Comparison of ENCODE assay signal across 8 mouse cellular contexts in the genomic region with DNA sequence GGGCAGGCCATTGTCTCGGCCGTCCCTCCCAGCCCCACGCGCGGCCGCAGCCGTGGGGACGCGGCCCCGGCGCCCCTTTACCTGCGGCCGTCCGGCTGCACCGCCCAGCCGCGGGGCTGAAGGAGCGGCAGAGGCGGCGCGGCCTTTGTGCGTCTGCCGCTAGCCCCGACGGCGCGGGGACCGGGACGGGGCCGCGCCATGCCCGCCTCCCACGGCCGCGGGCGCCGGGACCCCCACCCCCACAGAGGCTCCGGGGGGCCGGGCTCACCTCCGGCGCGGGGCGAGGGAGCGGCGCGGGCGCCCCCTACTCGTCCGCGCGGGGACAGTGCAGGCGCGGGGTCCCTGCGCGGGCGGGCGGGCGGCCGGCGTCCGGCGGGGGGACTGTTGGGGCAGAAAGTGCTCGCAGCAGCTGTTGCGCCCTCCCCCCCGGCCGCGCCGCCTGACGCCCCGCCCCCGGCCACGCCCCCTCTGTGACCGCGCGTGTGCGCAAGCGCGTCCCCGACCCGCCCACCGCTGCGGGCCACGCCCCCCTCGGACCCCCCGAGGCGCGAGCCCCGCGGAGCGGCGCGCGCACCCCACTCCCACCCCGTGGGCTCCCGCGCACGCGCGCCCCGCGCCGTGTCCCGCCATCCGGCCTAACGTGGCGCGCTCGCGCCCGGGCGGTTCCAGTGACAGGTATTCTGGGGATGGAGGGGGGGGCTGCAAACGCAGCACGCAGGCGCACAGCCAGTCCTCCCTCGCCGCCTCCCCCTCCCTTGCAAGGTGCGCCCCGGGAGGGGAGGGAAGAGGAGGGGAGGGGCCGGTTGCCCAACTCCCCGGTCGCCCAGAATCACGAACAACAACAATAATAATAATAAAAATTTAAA. TPM values are rescaled to one million over a fixed set of nuclear protein-coding genes. Genes with fewer than 3 reads are reported as not detected.
DNase-seq lines count a peak whose midpoint lies in the region; ATAC-seq and TF ChIP-seq lines count a peak whose summit lies in the region.

No protein-coding gene starts in this region.

- intact Hi-C loops in heart, adult 2 months (cut with DNase I), result loop anchor here (2.0 to 5.0 kb wide), 2 partner anchors 78 to 381 kb away; no protein-coding TSS in a partner anchor

- peak overlapping the region; percentile 99 for H3K9ac ChIP-seq in heart, adult 2 months (ENCODE audit: low read depth, low read length)
- peak overlapping the region; percentile 85 for H3K9ac ChIP-seq in limb, embryonic 15.5 days
- H3K9ac ChIP-seq in midbrain, postnatal 0 days (replicated peaks; ENCODE audit: low read length, poor library complexity, severe bottlenecking), result peak overlapping the region; percentile 71

- peak overlapping the region; percentile 100 for H3K27ac ChIP-seq in embryonic facial prominence, embryonic 10.5 days (replicated peaks)
- peak overlapping the region; percentile 93 for H3K27ac ChIP-seq in heart, adult 2 months
- peak overlapping the region; percentile 74 for H3K27ac ChIP-seq in kidney, adult 2 months (ENCODE audit: insufficient read depth, low read depth, low read length)
- peak overlapping the region; percentile 94 for H3K27ac ChIP-seq in limb, embryonic 15.5 days
- peak overlapping the region; percentile 43; the same call in 1 of the 2 replicates for H3K27ac ChIP-seq in midbrain, postnatal 0 days (ENCODE audit: low read depth, low read length)

- peak overlapping the region; percentile 60 for H3K4me2 ChIP-seq in limb, embryonic 15.5 days
- H3K4me2 ChIP-seq in midbrain, postnatal 0 days (ENCODE audit: low read depth, low read length, poor library complexity, severe bottlenecking), result peak overlapping the region; percentile 72

- peaks cover 7% of the 10 kb centered on the region for H3K79me2 ChIP-seq in heart, adult 2 months (replicated peaks; ENCODE audit: control insufficient read depth, insufficient read depth, low read length)

- peak; percentile 5 to 32 for DNase-seq in cerebellum, adult 18-20 months
- no peak for DNase-seq in cerebellum, adult 11-12 months
- peak; percentile 97 for DNase-seq in embryonic facial prominence, embryonic 10.5 days (ENCODE audit: low spot score)
- DNase-seq in heart, adult 2 months, result peak; percentile 90 to 91
- DNase-seq in kidney, adult 2 months, result peak; percentile 90
- peak; percentile 92 for DNase-seq in midbrain, postnatal 0 days (ENCODE audit: low spot score)
- DNase-seq in spleen, postnatal 10 days (ENCODE audit: low spot score in 2 of 2), result peak; percentile 83 to 90

- H3K9me3 ChIP-seq in embryonic facial prominence, embryonic 10.5 days, result no peaks in the 10 kb centered on the region
- no peaks in the 10 kb centered on the region for H3K9me3 ChIP-seq in limb, embryonic 15.5 days
- H3K9me3 ChIP-seq in midbrain, postnatal 0 days (ENCODE audit: low read length), result no peaks in the 10 kb centered on the region

- H3K36me3 ChIP-seq in embryonic facial prominence, embryonic 10.5 days (replicated peaks), result no peaks in the 10 kb centered on the region
- peaks cover 28% of the 10 kb centered on the region for H3K36me3 ChIP-seq in heart, adult 2 months (ENCODE audit: control insufficient read depth, insufficient read depth, low read length)
- H3K36me3 ChIP-seq in kidney, adult 2 months (ENCODE audit: control insufficient read depth, insufficient read depth, low read length), result no peaks in the 10 kb centered on the region
- H3K36me3 ChIP-seq in limb, embryonic 15.5 days, result no peaks in the 10 kb centered on the region
- no peaks in the 10 kb centered on the region for H3K36me3 ChIP-seq in midbrain, postnatal 0 days (ENCODE audit: insufficient read depth, low read length)

- WGBS in embryonic facial prominence, embryonic 10.5 days, result under 1% methylated on average over 121 of the region's 122 CpGs
- under 1% methylated on average over 78 of the region's 122 CpGs for WGBS in heart, adult 2 months
- 1% methylated on average over 92 of the region's 122 CpGs for WGBS in kidney, adult 2 months
- under 1% methylated on average over 76 of the region's 122 CpGs for WGBS in limb, embryonic 15.5 days
- WGBS in midbrain, postnatal 0 days, result under 1% methylated on average over 48 of the region's 122 CpGs

- 0 out of 2 replicates have a peak, but pooled peaks cover 9% of the 10 kb centered on the region for H3K27me3 ChIP-seq in embryonic facial prominence, embryonic 10.5 days (replicated peaks; ENCODE audit: low read depth, poor library complexity, severe bottlenecking)
- H3K27me3 ChIP-seq in heart, adult 2 months (ENCODE audit: control insufficient read depth, insufficient read depth, low read length), result no peaks in the 10 kb centered on the region
- no peaks in the 10 kb centered on the region for H3K27me3 ChIP-seq in kidney, adult 2 months (replicated peaks; ENCODE audit: control insufficient read depth, insufficient read depth, low read length)
- H3K27me3 ChIP-seq in limb, embryonic 15.5 days, result no peaks in the 10 kb centered on the region
- no peaks in the 10 kb centered on the region for H3K27me3 ChIP-seq in midbrain, postnatal 0 days (ENCODE audit: insufficient read depth, low read length)

- H3K4me3 ChIP-seq in embryonic facial prominence, embryonic 10.5 days, result peak overlapping the region; percentile 90
- H3K4me3 ChIP-seq in heart, adult 2 months, result peak overlapping the region; percentile 87
- peak overlapping the region; percentile 80 for H3K4me3 ChIP-seq in kidney, adult 2 months (ENCODE audit: insufficient read depth, low read depth, low read length)
- H3K4me3 ChIP-seq in limb, embryonic 15.5 days, result peak overlapping the region; percentile 76
- peak overlapping the region; percentile 68 for H3K4me3 ChIP-seq in midbrain, postnatal 0 days (ENCODE audit: low read depth, low read length)

- no peak for TF ChIP-seq POLR2A in heart, adult 2 months (IDR thresholded peaks at IDR 0.05; ENCODE audit: insufficient read depth, low read depth, low read length)
- TF ChIP-seq POLR2A in kidney, adult 2 months (IDR thresholded peaks at IDR 0.05; ENCODE audit: low read depth, low read length), result no peak

- no peak for TF ChIP-seq EP300 in heart, adult 2 months (IDR thresholded peaks at IDR 0.05; ENCODE audit: insufficient read depth, low read depth, low read length)

- TF ChIP-seq CTCF in heart, adult 2 months (IDR thresholded peaks at IDR 0.05), result peak; percentile 36
- TF ChIP-seq CTCF in kidney, adult 2 months (conservative IDR thresholded peaks at IDR 0.05; ENCODE audit: insufficient read depth, insufficient read length, low read depth, low read length), result no peak
- no peak for TF ChIP-seq CTCF in midbrain, postnatal 0 days (IDR thresholded peaks at IDR 0.05)

- peak; percentile 89 for ATAC-seq in limb, embryonic 15.5 days (ENCODE audit: insufficient number of reproducible peaks, low FRiP score, low TSS enrichment, low read depth)
- peak; percentile 88 for ATAC-seq in midbrain, postnatal 0 days (ENCODE audit: low FRiP score)

- H3K4me1 ChIP-seq in embryonic facial prominence, embryonic 10.5 days, result peaks cover 75% of the 10 kb centered on the region
- H3K4me1 ChIP-seq in heart, adult 2 months (ENCODE audit: control insufficient read depth, insufficient read depth, low read length), result peaks cover 18% of the 10 kb centered on the region
- H3K4me1 ChIP-seq in kidney, adult 2 months (ENCODE audit: control insufficient read depth, insufficient read depth, low read length), result peaks cover 25% of the 10 kb centered on the region
- H3K4me1 ChIP-seq in limb, embryonic 15.5 days, result peaks cover 42% of the 10 kb centered on the region
- no peaks in the 10 kb centered on the region for H3K4me1 ChIP-seq in midbrain, postnatal 0 days (ENCODE audit: insufficient read depth, low read length)

RNA-seq across cellular contexts. Expression of a gene that starts 16.9 kb away (rescaled TPM):
- 3.9 and 4.2 TPM in 2 replicates for polyA plus RNA-seq in embryonic facial prominence, embryonic 10.5 days (2016; fragmentation: Nextera tagmentation; extraction: Ambion mirVana)
- 1 to 10 TPM; 8.9 to 9.4 TPM for total RNA-seq in heart, adult 2 months (2021)
- 5.2 and 9.7 TPM in 2 replicates for polyA plus RNA-seq in heart, adult 2 months (2012; rRNA removed)
- polyA plus RNA-seq in kidney, adult 2 months (2012; rRNA removed), result 7.0 and 8.2 TPM in 2 replicates
- 2.9 and 3.3 TPM in 2 replicates for polyA plus RNA-seq in limb, embryonic 15.5 days (2015; fragmentation: Nextera tagmentation; extraction: Ambion mirVana)
- total RNA-seq in midbrain, postnatal 0 days (2014; rRNA removed), result 3.7 and 3.8 TPM in 2 replicates
- 0.44 and 0.49 TPM in 2 replicates for polyA plus RNA-seq in midbrain, postnatal 0 days (2015; fragmentation: Nextera tagmentation; extraction: Ambion mirVana)

Comparison
In these comparisons a context has a peak if more than half of its experiments do, and no peak if none do; other contexts are left out.
1. H3K27ac ChIP-seq: peak in every context shown above with its lines; median percentile 100 in embryonic facial prominence, embryonic 10.5 days; 94 in limb, embryonic 15.5 days; 93 in heart, adult 2 months; 74 in kidney, adult 2 months; 43 in midbrain, postnatal 0 days.